Mouse (Mus musculus) liver, embryonic 14.5 days (tissue): ENCODE data around the gene Ttc41. TPM values are rescaled to one million over a fixed set of nuclear protein-coding genes. Genes with fewer than 3 reads are reported as not detected.

Experiments used
- ATAC-seq: fragments of 200-750 bp; cut with Nextera tagmentation; 2 replicates; pipeline ENCODE4 v1.8.0; 2017; ENCODE audit warnings: moderate number of reproducible peaks, mild to moderate bottlenecking, moderate library complexity; ENCODE audit not compliant: insufficient read depth
- DNase-seq, 3 experiments: peaks; one replicate each; pipeline ENCODE4 v3.0.0-alpha.2; 2012 to 2013; ENCODE audit warnings: low read depth in 3 of 3, low spot score in 3 of 3
- H3K27ac ChIP-seq: fragments of 300-500 bp; sonication (generic); 2 replicates; pipeline ENCODE4 v1.5.1; 2014; ENCODE audit warnings: moderate library complexity, mild to moderate bottlenecking, control low read depth, inconsistent platforms
- H3K27me3 ChIP-seq: fragments of 300-500 bp; sonication (generic); 2 replicates; pipeline ENCODE4 v1.6.1; 2014; ENCODE audit warnings: mild to moderate bottlenecking, low read length, moderate library complexity; ENCODE audit not compliant: control insufficient read depth, insufficient read depth
- H3K36me3 ChIP-seq: fragments of 300-500 bp; sonication (generic); replicated peaks from 2 replicates; pipeline ENCODE4 v1.6.1; 2014; ENCODE audit warnings: low read depth; ENCODE audit not compliant: control insufficient read depth, insufficient read depth
- H3K4me1 ChIP-seq, 2 experiments: fragments of 200-500 bp in 1 of 2; fragments of 300-500 bp in 1 of 2; sonication (generic) in 1 of 2; replicated peaks; 2 replicates each; pipeline ENCODE4 v1.6.1; 2012 to 2014; ENCODE audit warnings: antibody characterized with exemption in 1 of 2, inconsistent platforms in 1 of 2, low read length in 1 of 2; ENCODE audit not compliant: control insufficient read depth in 2 of 2, insufficient read depth in 2 of 2
- H3K4me2 ChIP-seq: fragments of 300-500 bp; sonication (generic); 2 replicates; pipeline ENCODE4 v1.6.1; 2014; ENCODE audit warnings: low read depth, mild to moderate bottlenecking, control low read depth, moderate library complexity
- H3K4me3 ChIP-seq, 2 experiments: fragments of 200-500 bp in 1 of 2; fragments of 300-500 bp in 1 of 2; sonication (generic) in 1 of 2; 2 replicates each; pipeline ENCODE4 v1.5.1; 2012 to 2014; ENCODE audit warnings: low read depth in 2 of 2, low read length in 2 of 2, mild to moderate bottlenecking in 2 of 2, control low read depth in 1 of 2, inconsistent platforms in 1 of 2, moderate library complexity in 1 of 2; ENCODE audit not compliant: insufficient read depth in 1 of 2
- H3K9ac ChIP-seq: fragments of 300-500 bp; sonication (generic); replicated peaks from 2 replicates; pipeline ENCODE4 v1.6.1; 2014; ENCODE audit warnings: mild to moderate bottlenecking, control low read depth, moderate library complexity
- H3K9me3 ChIP-seq: fragments of 300-500 bp; sonication (generic); 2 replicates; pipeline ENCODE4 v1.6.1; 2016; ENCODE audit warnings: low read length, mixed read lengths; ENCODE audit not compliant: control insufficient read depth
- CTCF ChIP-seq: IDR thresholded peaks from 2 replicates; pipeline ENCODE4 v1.5.1; 2016; ENCODE audit warnings: antibody characterized with exemption, low read depth, control low read depth
- EP300 ChIP-seq: IDR thresholded peaks from 2 replicates; pipeline ENCODE4 v1.6.1; 2016; ENCODE audit warnings: antibody characterized with exemption, low read depth
- WGBS: fragments of 180-500 bp; shearing (Covaris S2); extraction: QIAGEN DNeasy Blood & Tissue Kit; methylation state at CpG from one replicate; pipeline ENCODE4 v1.1.7; 2014; ENCODE audit not compliant: insufficient replicate concordance; 5-methylcytosine and 5-hydroxymethylcytosine counted together
- polyA plus RNA-seq, 2 experiments: library from polyadenylated mRNA; depleted of rRNA in 1 of 2; stranded (reverse) in 1 of 2; unstranded in 1 of 2; fragments of >200 nt; fragmentation: Nextera tagmentation in 1 of 2; extraction: Ambion mirVana in 1 of 2; gene quantifications; 2 replicates each; pipeline versions ENCODE4 v1.2.1 to v1.2.3; 2012 to 2014

Ttc41 gene
- polyA plus RNA-seq, 2 experiments, result 0.39 to 1.0 TPM

DNA sequence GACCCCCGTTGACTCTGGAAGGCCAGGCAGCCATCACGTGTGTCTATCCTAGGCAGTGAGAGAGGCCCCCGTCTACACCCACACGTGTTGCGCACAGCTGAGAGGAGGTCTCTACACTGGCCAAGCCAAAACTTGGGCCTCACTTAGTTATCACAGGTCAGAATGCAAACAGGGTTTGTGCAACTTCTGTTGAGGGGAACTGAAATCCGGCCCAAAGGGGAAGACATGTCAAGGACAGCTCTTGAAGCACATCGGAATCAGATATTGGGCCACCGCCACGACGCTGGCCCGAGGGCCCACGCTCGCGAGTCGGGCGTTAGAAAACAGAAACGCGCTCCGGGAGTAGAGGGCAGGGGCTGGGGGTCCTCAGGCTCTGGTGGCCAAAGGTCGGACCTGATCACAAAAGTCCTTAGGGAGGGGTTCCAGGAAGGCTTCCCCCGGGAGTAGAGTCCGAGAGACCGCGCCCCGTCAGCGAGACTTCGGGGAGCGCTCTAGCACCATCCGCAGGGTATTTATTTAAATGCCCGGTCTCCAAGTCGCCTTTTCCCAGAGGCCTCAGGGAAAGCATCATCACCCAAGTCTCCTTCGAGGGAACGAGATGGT is 921 bp upstream of the Ttc41 start:
- Histone ChIP-seq H3K27me3 (no peaks in the 10 kb centered on the region), H3K4me1 (peaks cover 17 to 29% of the 10 kb centered on the region in 2 experiments), H3K27ac (peak overlapping the region; percentile 11), H3K9me3 (no peaks in the 10 kb centered on the region), H3K9ac (peak overlapping the region; percentile 85), H3K4me2 (peak overlapping the region; percentile 90), H3K4me3 (peak overlapping the region; percentile 70 to 81), H3K36me3 (peaks cover 36% of the 10 kb centered on the region)
- DNase-seq (peak in 1 of 3 experiments; percentile 38), ATAC-seq (no peak; the same call in 1 of the 2 replicates)
- TF ChIP-seq CTCF, result no peak
- no peak for TF ChIP-seq EP300
- WGBS, result under 1% methylated on average over 33 of the region's 33 CpGs

DNA sequence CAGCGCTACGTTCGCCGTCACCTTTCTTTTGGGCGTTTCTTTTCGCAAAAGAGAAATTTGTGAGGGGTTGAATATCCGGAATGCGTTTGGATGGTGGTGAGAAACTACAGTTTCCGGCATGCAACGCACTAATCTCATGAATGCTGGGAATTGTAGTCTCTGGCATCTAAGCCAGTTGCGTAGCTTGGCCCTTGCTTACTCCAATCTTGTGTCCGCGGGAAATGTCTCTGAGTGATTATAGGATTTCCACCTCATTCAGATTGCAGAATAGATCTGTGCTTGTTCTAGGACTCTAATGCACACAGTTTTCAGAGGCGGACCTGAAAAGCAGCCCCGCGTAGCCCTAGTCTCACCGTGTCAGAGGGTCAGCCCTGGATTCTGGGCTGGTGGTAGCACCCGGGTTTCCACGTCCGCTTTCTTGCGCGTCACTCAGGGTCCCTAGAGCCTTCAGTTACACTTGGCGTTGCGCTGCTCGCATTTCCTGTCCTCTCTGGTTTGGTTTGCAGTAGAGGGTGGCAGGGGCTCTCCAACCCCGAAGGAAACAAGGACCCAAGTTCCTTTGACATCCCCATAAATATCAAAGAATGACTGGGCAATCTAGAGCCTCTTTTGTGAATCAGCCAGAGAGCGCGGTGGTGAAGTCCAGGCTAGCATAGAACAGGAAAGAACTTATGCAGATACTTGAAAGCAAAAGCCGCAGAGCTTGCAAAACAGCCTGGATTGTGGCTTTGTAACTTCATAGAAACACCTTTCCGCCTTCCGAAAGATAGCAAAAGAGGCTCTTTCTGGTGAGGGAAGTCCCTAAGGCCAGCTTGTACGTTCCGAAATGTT is 526 bp downstream of the Ttc41 start:
- peak overlapping the region; percentile 86 for H3K9ac ChIP-seq
- ATAC-seq, result peak; percentile 79
- peak overlapping the region; percentile 82 for H3K4me2 ChIP-seq
- peaks cover 17 to 26% of the 10 kb centered on the region in 2 experiments for H3K4me1 ChIP-seq
- H3K27ac ChIP-seq, result peak overlapping the region; percentile 80
- H3K27me3 ChIP-seq, result no peaks in the 10 kb centered on the region
- no peaks in the 10 kb centered on the region for H3K9me3 ChIP-seq
- DNase-seq, result peak; percentile 82 to 91 (median 83)
- 1% methylated on average over 33 of the region's 33 CpGs for WGBS
- TF ChIP-seq CTCF, result no peak
- no peak for TF ChIP-seq EP300
- peak overlapping the region; percentile 76 to 81 for H3K4me3 ChIP-seq
- peaks cover 23% of the 10 kb centered on the region for H3K36me3 ChIP-seq

DNA sequence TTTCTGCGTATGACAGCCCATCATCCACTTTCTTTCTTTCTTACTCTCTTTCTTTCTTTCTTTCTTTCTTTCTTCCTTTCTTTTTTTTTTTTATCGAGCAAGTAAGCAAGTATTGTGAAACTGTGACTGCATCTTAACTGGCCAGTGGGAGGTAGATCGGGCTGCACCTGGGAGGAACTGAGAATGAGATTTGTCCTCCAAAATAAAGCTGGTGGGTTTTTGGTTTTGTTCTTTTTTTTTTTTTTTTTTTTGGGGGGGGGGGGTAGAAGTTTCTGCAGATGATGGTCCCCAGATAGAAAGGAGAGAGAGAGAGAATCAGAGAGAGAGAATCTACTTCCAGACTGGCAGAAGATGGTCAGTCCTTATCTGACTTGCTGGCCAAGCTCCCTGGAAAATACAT is 1.5 kb downstream of the Ttc41 start:
- 62% methylated on average over 3 of the region's 3 CpGs for whole genome bisulfite sequencing
- H3K4me2 ChIP-seq, result peak overlapping the region; percentile 82
- H3K4me3 ChIP-seq, result no peak overlapping the region
- ATAC-seq (no peak), DNase-seq (no peak)
- H3K9ac ChIP-seq, result no peak overlapping the region
- no peaks in the 10 kb centered on the region for H3K27me3 ChIP-seq
- no peaks in the 10 kb centered on the region for H3K9me3 ChIP-seq
- no peak overlapping the region for H3K27ac ChIP-seq
- peaks cover 15% of the 10 kb centered on the region for H3K36me3 ChIP-seq
- H3K4me1 ChIP-seq, result peaks cover 17 to 21% of the 10 kb centered on the region in 2 experiments
- TF ChIP-seq CTCF (no peak), EP300 (no peak)

DNA sequence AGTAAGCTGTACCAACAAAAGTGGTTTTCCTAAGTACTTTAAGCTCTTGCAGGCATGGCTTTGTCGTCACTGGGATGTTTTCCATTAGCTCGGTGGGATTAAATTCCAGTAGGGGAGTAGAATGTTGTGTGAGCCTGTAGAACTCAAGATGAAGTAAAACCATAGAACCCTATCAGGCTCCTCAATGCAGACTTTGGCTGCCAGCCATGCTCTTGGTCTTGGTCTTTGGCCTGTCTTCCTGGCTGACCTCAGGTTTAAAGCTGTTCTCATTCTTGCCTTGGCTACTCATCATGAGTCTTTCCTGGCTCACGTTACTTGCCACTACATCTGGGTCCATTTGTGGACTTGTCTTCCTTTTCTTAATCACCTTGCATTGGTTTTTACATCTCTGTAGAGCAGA is 6.5 kb downstream of the Ttc41 start:
- no peak overlapping the region for H3K4me3 ChIP-seq
- 70% methylated on average over 3 of the region's 3 CpGs for WGBS
- no peak for TF ChIP-seq CTCF
- no peak for TF ChIP-seq EP300
- no peak overlapping the region for H3K9ac ChIP-seq
- H3K27ac ChIP-seq, result no peak overlapping the region
- DNase-seq, result no peak
- no peaks in the 10 kb centered on the region for H3K27me3 ChIP-seq
- peaks cover 0 to 5% of the 10 kb centered on the region in 2 experiments; a peak in 1 of 4 replicates for H3K4me1 ChIP-seq
- H3K4me2 ChIP-seq, result no peak overlapping the region
- no peaks in the 10 kb centered on the region for H3K9me3 ChIP-seq
- ATAC-seq, result no peak
- no peaks in the 10 kb centered on the region for H3K36me3 ChIP-seq

DNA sequence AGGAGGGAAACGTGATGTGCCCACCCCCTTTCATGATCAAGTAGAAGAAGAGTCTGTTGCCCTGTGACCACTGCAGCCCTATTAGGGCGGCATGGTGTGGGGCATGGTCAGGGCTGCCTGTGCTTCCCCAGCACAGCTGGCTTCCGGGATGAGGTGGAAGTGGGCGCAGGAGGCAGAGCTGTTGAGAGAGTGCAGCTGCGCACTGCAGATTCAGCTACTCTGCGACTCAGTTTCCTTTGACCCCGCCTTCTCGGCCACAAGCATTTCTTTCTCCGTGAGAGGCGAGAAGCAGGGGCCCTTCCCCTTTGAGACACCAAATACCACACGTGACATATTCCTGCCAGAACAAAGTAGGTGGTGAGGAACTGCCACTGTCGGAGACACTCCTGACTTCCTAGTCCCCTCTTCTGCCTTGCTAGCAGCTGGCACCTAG is 22.0 kb downstream of the Ttc41 start:
- peak in 2 of 3 experiments; percentile 18 to 37 for DNase-seq
- Histone ChIP-seq H3K4me3 (peak overlapping the region; percentile 28 to 40), H3K27ac (no peak overlapping the region), H3K4me1 (peaks cover 0 to 11% of the 10 kb centered on the region in 2 experiments; a peak in 2 of 4 replicates), H3K9ac (peak overlapping the region; percentile 51; the same call in 1 of the 2 replicates), H3K4me2 (peak overlapping the region; percentile 60), H3K36me3 (no peaks in the 10 kb centered on the region), H3K9me3 (no peaks in the 10 kb centered on the region), H3K27me3 (no peaks in the 10 kb centered on the region)
- WGBS, result 3% methylated on average over 12 of the region's 12 CpGs
- no peak for TF ChIP-seq EP300
- no peak for TF ChIP-seq CTCF
- peak; percentile 77 for ATAC-seq
